Mouse (Mus musculus) forebrain, embryonic 15.5 days (tissue): ENCODE measurements at regions not wholly inside any gene's neighbourhood (a gene's known extent, or its start where the extent isn't known, plus 50 kb on each side); places are given as distances from the start of the nearest gene placed in this dataset.

Experiments
- ATAC-seq: fragments of 200-750 bp; cut with Nextera tagmentation; replicated peaks from 2 replicates; pipeline ENCODE4 v1.8.0; 2017; ENCODE audit warnings: mild to moderate bottlenecking, moderate TSS enrichment, moderate library complexity
- H3K27ac ChIP-seq: fragments of 300-500 bp; sonication (generic); replicated peaks from 2 replicates; pipeline ENCODE4 v1.5.1; 2015; ENCODE audit warnings: mild to moderate bottlenecking, inconsistent platforms
- H3K27me3 ChIP-seq: fragments of 300-500 bp; sonication (generic); 2 replicates; pipeline ENCODE4 v1.6.1; 2015; ENCODE audit warnings: inconsistent platforms
- H3K36me3 ChIP-seq: fragments of 300-500 bp; sonication (generic); 2 replicates; pipeline ENCODE4 v1.6.1; 2015; ENCODE audit warnings: mild to moderate bottlenecking, inconsistent platforms
- H3K4me1 ChIP-seq: fragments of 300-500 bp; sonication (generic); 2 replicates; pipeline ENCODE4 v1.6.1; 2015; ENCODE audit warnings: inconsistent platforms
- H3K4me2 ChIP-seq: fragments of 300-500 bp; sonication (generic); replicated peaks from 2 replicates; pipeline ENCODE4 v1.6.1; 2015; ENCODE audit warnings: mild to moderate bottlenecking, inconsistent platforms
- H3K4me3 ChIP-seq: fragments of 300-500 bp; sonication (generic); 2 replicates; pipeline ENCODE4 v1.5.1; 2015; ENCODE audit warnings: mild to moderate bottlenecking, inconsistent platforms
- H3K9ac ChIP-seq: fragments of 300-500 bp; sonication (generic); replicated peaks from 2 replicates; pipeline ENCODE4 v1.6.1; 2015; ENCODE audit warnings: mild to moderate bottlenecking, inconsistent platforms
- H3K9me3 ChIP-seq: fragments of 300-500 bp; sonication (generic); 2 replicates; pipeline ENCODE4 v1.6.1; 2016; ENCODE audit warnings: inconsistent platforms
- WGBS: fragments of 180-500 bp; shearing (Covaris S2); methylation state at CpG from one replicate; pipeline ENCODE4 v1.1.7; 2015; ENCODE audit warnings: mixed read lengths; 5-methylcytosine and 5-hydroxymethylcytosine counted together

DNA sequence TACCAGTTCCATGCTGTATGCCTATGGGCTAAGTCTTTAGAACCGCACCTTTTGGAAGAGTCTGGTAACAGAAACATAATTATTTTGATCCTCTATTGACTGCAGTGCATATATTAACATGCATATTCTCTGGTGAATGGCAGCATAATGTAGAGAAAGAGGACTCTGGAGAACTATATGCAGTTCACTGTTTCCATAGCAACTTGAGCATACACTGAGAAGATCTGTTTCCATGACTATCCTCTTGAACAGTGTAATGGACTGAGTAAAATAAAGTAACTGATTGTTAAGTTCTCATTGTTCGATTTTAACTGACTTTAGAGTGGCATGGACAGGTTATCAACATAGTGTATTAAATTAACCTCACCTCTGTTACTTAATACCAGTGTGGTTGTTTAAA is 147.6 kb upstream of the 2610001J05Rik start:
- Histone ChIP-seq H3K9ac (no peak overlapping the region), H3K9me3 (no peaks in the 10 kb centered on the region), H3K4me3 (no peak overlapping the region), H3K4me2 (no peak overlapping the region), H3K4me1 (peaks cover 5% of the 10 kb centered on the region; the same call in 1 of the 2 replicates), H3K27ac (peak overlapping the region; percentile 44), H3K36me3 (no peaks in the 10 kb centered on the region), H3K27me3 (no peaks in the 10 kb centered on the region)
- ATAC-seq: peak; percentile 98
- 51% methylated on average over 2 of the region's 2 CpGs for WGBS

DNA sequence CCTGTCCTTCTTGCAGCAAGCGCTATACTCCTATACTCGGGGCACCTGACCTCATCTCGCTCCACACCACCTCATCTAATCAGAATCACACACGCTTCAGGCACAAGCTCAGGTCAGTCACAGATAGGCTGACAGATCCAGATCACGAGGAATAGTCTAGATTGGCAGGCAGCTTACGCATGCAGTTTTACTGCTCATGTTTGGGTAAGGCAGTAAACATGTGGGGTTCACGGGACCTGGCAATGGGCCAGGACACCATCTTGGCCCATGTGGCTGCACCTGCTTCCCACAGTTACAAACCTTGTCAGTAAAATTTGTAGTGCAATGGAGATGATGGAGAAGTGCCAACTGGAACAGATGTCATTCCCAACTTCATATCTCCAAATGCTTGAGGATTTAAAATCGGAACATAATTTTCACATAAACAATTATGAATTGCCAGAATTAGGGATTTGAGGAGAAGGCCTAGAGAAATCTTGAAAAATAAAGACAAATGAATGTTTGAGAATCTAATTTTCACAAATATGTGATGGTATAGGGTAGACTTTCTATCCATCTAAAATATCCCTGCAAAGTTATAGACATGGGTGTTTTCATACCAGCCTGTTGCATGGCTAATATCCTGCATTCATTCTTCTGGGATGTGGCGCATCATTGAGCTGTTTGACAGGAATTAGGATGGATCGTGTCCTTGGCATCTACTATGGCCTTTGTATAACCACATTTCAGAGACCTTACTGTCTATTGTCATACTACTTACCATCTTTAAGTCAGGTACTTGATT is 111.5 kb upstream of the 2610001J05Rik start:
- Histone ChIP-seq H3K9me3 (0 out of 2 replicates have a peak, but pooled peaks cover 4% of the 10 kb centered on the region), H3K4me1 (no peaks in the 10 kb centered on the region), H3K4me3 (no peak overlapping the region), H3K36me3 (no peaks in the 10 kb centered on the region), H3K4me2 (no peak overlapping the region), H3K27me3 (no peaks in the 10 kb centered on the region), H3K27ac (peak overlapping the region; percentile 69), H3K9ac (no peak overlapping the region)
- peak; percentile 85 for ATAC-seq
- 61% methylated on average over 10 of the region's 10 CpGs for WGBS

- Histone ChIP-seq H3K36me3 (no peaks in the 10 kb centered on the region), H3K4me2 (no peak overlapping the region), H3K27ac (peak overlapping the region; percentile 34), H3K4me3 (no peak overlapping the region), H3K9ac (no peak overlapping the region), H3K4me1 (0 out of 2 replicates have a peak, but pooled peaks cover 3% of the 10 kb centered on the region), H3K27me3 (no peaks in the 10 kb centered on the region), H3K9me3 (0 out of 2 replicates have a peak, but pooled peaks cover 4% of the 10 kb centered on the region)
- 67% methylated on average over 14 of the region's 14 CpGs for WGBS
- ATAC-seq: no peak; the same call in 1 of the 2 replicates
These were observed 103.6 kb upstream of the 2610001J05Rik start for GRCm38 (mm10) chr6:13974710-13975506.

DNA sequence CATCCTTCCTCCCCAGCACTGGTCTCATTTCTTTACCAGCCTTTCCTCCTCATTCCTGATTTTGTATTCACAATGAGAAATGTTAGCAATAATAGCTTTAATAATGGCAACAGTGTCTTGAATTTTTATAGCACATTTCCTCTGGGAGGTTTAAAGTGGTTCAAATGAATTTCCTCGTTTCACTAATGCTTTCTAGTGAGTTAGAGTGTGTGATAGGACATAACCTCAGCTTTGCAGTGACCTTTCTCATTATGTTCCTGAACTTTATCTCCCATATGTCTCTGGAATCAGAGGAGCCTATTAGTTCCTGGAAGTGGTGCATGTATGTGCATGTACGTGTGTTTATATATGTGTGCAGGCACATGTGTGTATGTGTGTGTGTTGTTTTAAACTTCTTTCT is 93.2 kb upstream of the 2610001J05Rik start:
- Histone ChIP-seq H3K9me3 (no peaks in the 10 kb centered on the region), H3K4me3 (no peak overlapping the region), H3K27ac (no peak overlapping the region), H3K27me3 (no peaks in the 10 kb centered on the region), H3K4me1 (no peaks in the 10 kb centered on the region), H3K9ac (no peak overlapping the region), H3K4me2 (no peak overlapping the region), H3K36me3 (no peaks in the 10 kb centered on the region)
- ATAC-seq: no peak
- WGBS: 71% methylated on average over 2 of the region's 2 CpGs

DNA sequence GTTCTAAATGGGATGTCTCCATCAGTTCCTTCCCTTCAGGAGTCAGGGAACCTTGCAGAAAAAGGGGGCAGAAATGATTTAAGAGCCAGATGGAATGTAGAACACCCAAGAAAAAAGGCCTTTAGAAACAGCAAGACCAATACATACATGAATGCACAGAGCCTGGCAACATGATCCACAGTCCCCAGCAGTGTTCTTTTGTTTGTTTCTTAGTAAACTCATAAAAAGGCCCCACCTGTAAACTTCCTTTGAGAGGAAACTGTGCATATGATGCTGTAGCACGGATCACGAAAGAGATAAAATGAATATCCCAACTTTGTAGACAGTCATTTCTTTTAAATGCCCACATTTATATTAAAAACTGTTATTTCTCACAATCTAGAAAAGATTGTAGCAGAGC is 92.7 kb upstream of the 2610001J05Rik start:
- no peak overlapping the region for H3K4me2 ChIP-seq
- H3K4me1 ChIP-seq: no peaks in the 10 kb centered on the region
- H3K9ac ChIP-seq: no peak overlapping the region
- H3K36me3 ChIP-seq: no peaks in the 10 kb centered on the region
- 50% methylated on average over 2 of the region's 2 CpGs for WGBS
- H3K27ac ChIP-seq: no peak overlapping the region
- no peaks in the 10 kb centered on the region for H3K9me3 ChIP-seq
- no peak overlapping the region for H3K4me3 ChIP-seq
- ATAC-seq: no peak
- no peaks in the 10 kb centered on the region for H3K27me3 ChIP-seq

GRCm38 (mm10) chr6:13949640-13950039 is 78.3 kb upstream of the 2610001J05Rik start:
- Histone ChIP-seq H3K9ac (no peak overlapping the region), H3K4me2 (no peak overlapping the region), H3K4me3 (no peak overlapping the region), H3K36me3 (no peaks in the 10 kb centered on the region), H3K27me3 (no peaks in the 10 kb centered on the region), H3K9me3 (no peaks in the 10 kb centered on the region), H3K27ac (no peak overlapping the region), H3K4me1 (no peaks in the 10 kb centered on the region)
- no peak for ATAC-seq
- 90% methylated on average over 4 of the region's 4 CpGs for WGBS

- Histone ChIP-seq H3K4me3 (no peak overlapping the region), H3K9me3 (no peaks in the 10 kb centered on the region), H3K9ac (0 out of 2 replicates have a peak overlapping the region, but pooled peaks have one; percentile 10), H3K36me3 (no peaks in the 10 kb centered on the region), H3K27ac (peak overlapping the region; percentile 59), H3K4me2 (no peak overlapping the region), H3K27me3 (no peaks in the 10 kb centered on the region), H3K4me1 (peaks cover 10% of the 10 kb centered on the region)
- ATAC-seq: peak; percentile 93
- 44% methylated on average over 9 of the region's 9 CpGs for WGBS
These were observed 49.8 kb upstream of the 2610001J05Rik start for GRCm38 (mm10) chr6:13920809-13921760.
